Mouse (Mus musculus) hindbrain, embryonic 11.5 days (tissue): ENCODE results near the gene Rmi2. TPM values are rescaled to one million over a fixed set of nuclear protein-coding genes. Genes with fewer than 3 reads are reported as not detected.

Experiments used
- ATAC-seq: fragments of 200-750 bp; cut with Nextera tagmentation; 2 replicates; pipeline ENCODE4 v1.8.0; 2017; ENCODE audit warnings: mild to moderate bottlenecking, moderate TSS enrichment, moderate library complexity; ENCODE audit not compliant: low FRiP score
- DNase-seq: peaks from one replicate; pipeline ENCODE4 v3.0.0-alpha.2; 2015; ENCODE audit warnings: low spot score
- H3K27ac ChIP-seq: fragments of 300-500 bp; sonication (generic); 2 replicates; pipeline ENCODE4 v1.5.1; 2014; ENCODE audit warnings: mild to moderate bottlenecking, low read depth, low read length
- H3K27me3 ChIP-seq: fragments of 300-500 bp; sonication (generic); 2 replicates; pipeline ENCODE4 v1.6.1; 2014; ENCODE audit warnings: mild to moderate bottlenecking, low read length, moderate library complexity, mixed read lengths; ENCODE audit not compliant: control insufficient read depth, insufficient read depth
- H3K36me3 ChIP-seq: fragments of 300-500 bp; sonication (generic); 2 replicates; pipeline ENCODE4 v1.6.1; 2014; ENCODE audit warnings: mild to moderate bottlenecking, low read length, moderate library complexity, mixed read lengths; ENCODE audit not compliant: control insufficient read depth, insufficient read depth
- H3K4me1 ChIP-seq: fragments of 300-500 bp; sonication (generic); replicated peaks from 2 replicates; pipeline ENCODE4 v1.6.1; 2014; ENCODE audit warnings: low read length, mixed read lengths; ENCODE audit not compliant: control insufficient read depth, insufficient read depth
- H3K4me2 ChIP-seq: fragments of 300-500 bp; sonication (generic); replicated peaks from 2 replicates; pipeline ENCODE4 v1.6.1; 2014; ENCODE audit warnings: mild to moderate bottlenecking, low read depth, low read length
- H3K4me3 ChIP-seq: fragments of 300-500 bp; sonication (generic); 2 replicates; pipeline ENCODE4 v1.5.1; 2014; ENCODE audit warnings: low read depth, low read length
- H3K9ac ChIP-seq: fragments of 300-500 bp; sonication (generic); 2 replicates; pipeline ENCODE4 v1.6.1; 2014; ENCODE audit warnings: low read depth, low read length
- H3K9me3 ChIP-seq: fragments of 300-500 bp; sonication (generic); 2 replicates; pipeline ENCODE4 v1.6.1; 2016; ENCODE audit warnings: low read length; ENCODE audit not compliant: control insufficient read depth
- WGBS: fragments of 180-500 bp; shearing (Covaris S2); extraction: QIAGEN DNeasy Blood & Tissue Kit; methylation state at CpG from one replicate; pipeline ENCODE4 v1.1.7; 2014; 5-methylcytosine and 5-hydroxymethylcytosine counted together
- polyA plus RNA-seq: library from polyadenylated mRNA; unstranded; fragments of >200 nt; fragmentation: Nextera tagmentation; extraction: Ambion mirVana; gene quantifications from 2 replicates; pipeline ENCODE4 v1.2.1, GENCODE M21; 2014

Rmi2 gene
- polyA plus RNA-seq, 1 experiment from 2014 or later, result 2.6 TPM

GRCm38 (mm10) chr16:10837903-10838302 lies 3.0 kb downstream of the Rmi2 start:
- Histone ChIP-seq H3K9me3 (no peaks in the 10 kb centered on the region), H3K4me1 (peaks cover 3% of the 10 kb centered on the region; the same call in 1 of the 2 replicates), H3K4me2 (no peak overlapping the region), H3K4me3 (no peak overlapping the region), H3K9ac (no peak overlapping the region), H3K36me3 (no peaks in the 10 kb centered on the region), H3K27me3 (no peaks in the 10 kb centered on the region), H3K27ac (no peak overlapping the region)
- 82% methylated on average over 1 of the region's 1 CpGs for WGBS
- DNase-seq (no peak), ATAC-seq (no peak)

GRCm38 (mm10) chr16:10838487-10839245 lies 3.8 kb downstream of the Rmi2 start:
- WGBS, result 43% methylated on average over 10 of the region's 10 CpGs
- H3K27me3 ChIP-seq, result no peaks in the 10 kb centered on the region
- no peaks in the 10 kb centered on the region for H3K9me3 ChIP-seq
- H3K4me2 ChIP-seq, result no peak overlapping the region
- ATAC-seq, result no peak
- H3K9ac ChIP-seq, result no peak overlapping the region
- H3K4me1 ChIP-seq, result peaks cover 5% of the 10 kb centered on the region; the same call in 1 of the 2 replicates
- DNase-seq, result peak; percentile 18
- no peak overlapping the region for H3K4me3 ChIP-seq
- no peaks in the 10 kb centered on the region for H3K36me3 ChIP-seq
- H3K27ac ChIP-seq, result no peak overlapping the region

- H3K9ac ChIP-seq, result no peak overlapping the region
- no peaks in the 10 kb centered on the region for H3K36me3 ChIP-seq
- WGBS, result 90% methylated on average over 10 of the region's 14 CpGs
- H3K27me3 ChIP-seq, result no peaks in the 10 kb centered on the region
- no peak overlapping the region for H3K4me3 ChIP-seq
- H3K4me2 ChIP-seq, result no peak overlapping the region
- no peaks in the 10 kb centered on the region for H3K9me3 ChIP-seq
- H3K27ac ChIP-seq, result no peak overlapping the region
- H3K4me1 ChIP-seq, result peaks cover 8% of the 10 kb centered on the region; the same call in 1 of the 2 replicates
- ATAC-seq (no peak), DNase-seq (no peak)
Observed at GRCm38 (mm10) chr16:10840018-10840417, 5.2 kb downstream of the Rmi2 start.

GRCm38 (mm10) chr16:10842282-10842855 lies 7.5 kb downstream of the Rmi2 start:
- ATAC-seq, result no peak
- no peaks in the 10 kb centered on the region for H3K36me3 ChIP-seq
- H3K4me2 ChIP-seq, result no peak overlapping the region
- H3K9me3 ChIP-seq, result no peaks in the 10 kb centered on the region
- WGBS, result 66% methylated on average over 4 of the region's 4 CpGs
- no peak overlapping the region for H3K27ac ChIP-seq
- H3K9ac ChIP-seq, result no peak overlapping the region
- no peak for DNase-seq
- H3K4me3 ChIP-seq, result no peak overlapping the region
- H3K4me1 ChIP-seq, result peaks cover 5% of the 10 kb centered on the region; the same call in 1 of the 2 replicates
- no peaks in the 10 kb centered on the region for H3K27me3 ChIP-seq

GRCm38 (mm10) chr16:10843486-10844318 lies 8.8 kb downstream of the Rmi2 start:
- 23% methylated on average over 18 of the region's 18 CpGs for WGBS
- H3K9ac ChIP-seq, result peak overlapping the region; percentile 44; the same call in 1 of the 2 replicates
- no peaks in the 10 kb centered on the region for H3K36me3 ChIP-seq
- DNase-seq (peak; percentile 34), ATAC-seq (no peak)
- no peak overlapping the region; the same call in 1 of the 2 replicates for H3K4me2 ChIP-seq
- no peak overlapping the region for H3K27ac ChIP-seq
- no peaks in the 10 kb centered on the region for H3K9me3 ChIP-seq
- peaks cover 5% of the 10 kb centered on the region; the same call in 1 of the 2 replicates for H3K4me1 ChIP-seq
- H3K27me3 ChIP-seq, result no peaks in the 10 kb centered on the region
- H3K4me3 ChIP-seq, result no peak overlapping the region

- Histone ChIP-seq H3K36me3 (no peaks in the 10 kb centered on the region), H3K27me3 (no peaks in the 10 kb centered on the region), H3K9me3 (no peaks in the 10 kb centered on the region), H3K9ac (no peak overlapping the region), H3K27ac (no peak overlapping the region), H3K4me3 (no peak overlapping the region), H3K4me1 (peaks cover 5% of the 10 kb centered on the region; the same call in 1 of the 2 replicates), H3K4me2 (no peak overlapping the region)
- 78% methylated on average over 6 of the region's 6 CpGs for WGBS
- ATAC-seq (no peak), DNase-seq (no peak)
Observed at GRCm38 (mm10) chr16:10844319-10844670, 9.4 kb downstream of the Rmi2 start.

- H3K9ac ChIP-seq, result no peak overlapping the region
- no peak overlapping the region for H3K4me3 ChIP-seq
- H3K9me3 ChIP-seq, result no peaks in the 10 kb centered on the region
- peaks cover 5% of the 10 kb centered on the region; the same call in 1 of the 2 replicates for H3K4me1 ChIP-seq
- H3K36me3 ChIP-seq, result no peaks in the 10 kb centered on the region
- no peak for DNase-seq
- no peak for ATAC-seq
- 88% methylated on average over 6 of the region's 6 CpGs for WGBS
- no peaks in the 10 kb centered on the region for H3K27me3 ChIP-seq
- no peak overlapping the region for H3K27ac ChIP-seq
- H3K4me2 ChIP-seq, result no peak overlapping the region
Observed at GRCm38 (mm10) chr16:10845952-10846351, 11.1 kb downstream of the Rmi2 start.

- no peak overlapping the region for H3K27ac ChIP-seq
- no peak overlapping the region for H3K9ac ChIP-seq
- H3K36me3 ChIP-seq, result no peaks in the 10 kb centered on the region
- no peak overlapping the region for H3K4me3 ChIP-seq
- peaks cover 5% of the 10 kb centered on the region; the same call in 1 of the 2 replicates for H3K4me1 ChIP-seq
- no peaks in the 10 kb centered on the region for H3K27me3 ChIP-seq
- no peak overlapping the region for H3K4me2 ChIP-seq
- ATAC-seq (no peak), DNase-seq (peak; percentile 49)
- WGBS, result 62% methylated on average over 4 of the region's 4 CpGs
- H3K9me3 ChIP-seq, result no peaks in the 10 kb centered on the region
Observed at GRCm38 (mm10) chr16:10846503-10846902, 11.6 kb downstream of the Rmi2 start.
